1 mouse cellular context compared by ENCODE assay signal in the genomic region with DNA sequence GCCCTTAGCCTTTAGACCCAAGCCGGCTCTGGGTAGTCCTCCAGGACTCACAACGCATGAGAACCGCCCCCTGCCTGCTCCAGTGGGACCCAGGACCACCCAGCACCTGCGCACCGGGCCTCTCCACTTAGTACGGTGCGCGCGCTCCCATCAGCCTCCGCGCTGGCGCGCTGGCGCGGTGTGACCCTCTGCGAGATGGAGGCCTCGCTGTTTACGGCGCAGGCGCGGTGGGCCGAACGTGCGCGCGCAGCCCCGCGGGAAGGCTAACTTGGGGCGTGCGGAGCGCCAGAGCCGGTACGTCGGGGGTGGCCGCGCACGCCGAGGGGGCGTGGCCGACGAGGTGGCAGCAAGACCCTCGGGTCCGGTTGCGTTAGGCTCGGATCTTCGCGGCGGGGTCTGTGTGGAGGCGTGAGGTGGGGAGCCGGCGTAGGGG.
A peak's percentile ranks its signal among the peaks of the same experiment; 100 is the strongest.
TF ChIP-seq lines count a peak whose summit lies in the region.

A gene (plus strand): TSS at position 156 of the 433 bp plus-strand sequence.
A gene (plus strand): TSS at position 344 of the 433 bp plus-strand sequence.

TF ChIP-seq in CH12.LX, 34 proteins besides CTCF, POLR2A, EP300 and RAD21:
- TF ChIP-seq KAT2A (IDR thresholded peaks at IDR 0.05; ENCODE audit: insufficient replicate concordance, low read length) (peak; percentile 79; the same call in 1 of the 2 replicates), MXI1 (IDR thresholded peaks at IDR 0.05; ENCODE audit: low read depth, low read length) (peak; percentile 91), TBP (conservative IDR thresholded peaks at IDR 0.05; ENCODE audit: low read depth, low read length) (no peak), MAX (IDR thresholded peaks at IDR 0.05; ENCODE audit: low read length) (peak; percentile 55; the same call in 1 of the 2 replicates), SIN3A (IDR thresholded peaks at IDR 0.05; ENCODE audit: low read length) (peak; percentile 45), HCFC1 (IDR thresholded peaks at IDR 0.05; ENCODE audit: low read depth, low read length) (peak; percentile 80), PAX5 (IDR thresholded peaks at IDR 0.05; ENCODE audit: low read length) (no peak), USF2 (conservative IDR thresholded peaks at IDR 0.05; ENCODE audit: low read depth, low read length) (no peak), E2F4 (IDR thresholded peaks at IDR 0.05; ENCODE audit: insufficient replicate concordance, low read depth, low read length) (peak; percentile 58; the same call in 1 of the 2 replicates), NRF1 (IDR thresholded peaks at IDR 0.05; ENCODE audit: low read depth, low read length) (peak; percentile 95), TCF12 (IDR thresholded peaks at IDR 0.05; ENCODE audit: low read depth, low read length) (peak; percentile 92), UBTF (IDR thresholded peaks at IDR 0.05; ENCODE audit: low read depth, low read length) (peak; percentile 34; the same call in 1 of the 2 replicates), ZNF384 (IDR thresholded peaks at IDR 0.05; ENCODE audit: low read depth, low read length) (no peak), POLR2AphosphoS2 (IDR thresholded peaks at IDR 0.05; ENCODE audit: low read depth, low read length) (peak; percentile 84; the same call in 1 of the 2 replicates), MYC (IDR thresholded peaks at IDR 0.05; ENCODE audit: low read depth, low read length) (peak; percentile 69), ELF1 (IDR thresholded peaks at IDR 0.05; ENCODE audit: low read depth, low read length) (peak; percentile 44; the same call in 1 of the 2 replicates), NELFE (IDR thresholded peaks at IDR 0.05; ENCODE audit: low read depth, low read length) (peak; percentile 95), ZMIZ1 (IDR thresholded peaks at IDR 0.05; ENCODE audit: low read depth, low read length) (peak; percentile 79), MEF2A (IDR thresholded peaks at IDR 0.05; ENCODE audit: borderline replicate concordance, low read depth, low read length) (peak; percentile 39), BHLHE40 (IDR thresholded peaks at IDR 0.05; ENCODE audit: low read depth, low read length) (peak; percentile 82)
